Comparison of ENCODE assay signal across 7 mouse cellular contexts in the genomic region with DNA sequence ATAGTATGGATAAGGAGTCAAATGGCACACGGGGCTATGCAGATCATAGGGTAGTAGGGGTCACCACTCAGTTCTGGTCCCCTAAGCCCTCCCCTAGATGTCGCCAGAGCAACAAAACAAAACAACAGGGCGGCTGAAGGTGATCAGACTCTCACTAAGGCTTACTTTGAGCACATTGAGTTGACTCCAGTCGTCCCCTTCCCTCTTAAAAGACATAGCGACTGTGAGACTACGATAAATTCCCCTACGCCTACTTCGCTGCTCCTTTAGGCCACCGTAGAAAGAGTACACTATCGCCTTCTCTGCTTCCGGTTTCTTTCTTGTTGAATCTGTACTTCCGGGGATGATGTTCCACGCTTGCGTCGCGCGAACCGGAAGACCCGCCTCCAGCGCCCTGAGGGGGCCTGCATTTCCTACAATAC. TPM values are rescaled to one million over a fixed set of nuclear protein-coding genes. Genes with fewer than 3 reads are reported as not detected.
DNase-seq lines count a peak whose midpoint lies in the region; ATAC-seq lines count a peak whose summit lies in the region.

A gene (minus strand): TSS at position 332 of the 422 bp plus-strand sequence.
A gene (plus strand): TSS at position 409 of the 422 bp plus-strand sequence.

- H3K9me3 ChIP-seq in intestine, embryonic 14.5 days (ENCODE audit: control insufficient read depth, low read length), result no peaks in the 10 kb centered on the region

- no peaks in the 10 kb centered on the region for H3K27me3 ChIP-seq in intestine, embryonic 14.5 days (replicated peaks; ENCODE audit: control insufficient read depth, insufficient read depth, low read length)

- peak; percentile 89 for ATAC-seq in intestine, embryonic 14.5 days (replicated peaks; ENCODE audit: low FRiP score, low TSS enrichment, low read depth)

- DNase-seq in adrenal gland, adult 2 months, result peak; percentile 94
- DNase-seq in embryo, embryonic 11 days, result peak; percentile 97
- peak; percentile 91 for DNase-seq in gastrocnemius, postnatal 25 days
- DNase-seq in intestine, embryonic 14.5 days (ENCODE audit: low spot score), result peak; percentile 87
- peak; percentile 91 to 94 for DNase-seq in left cerebral cortex, postnatal 14 days (ENCODE audit: low spot score in 2 of 2)
- DNase-seq in mesoderm, embryonic 11.5 days (ENCODE audit: low read depth, low spot score), result peak; percentile 92
- DNase-seq in right cerebral cortex, postnatal 36 days (ENCODE audit: low spot score in 2 of 2), result peak; percentile 92 to 93

- H3K27ac ChIP-seq in intestine, embryonic 14.5 days (ENCODE audit: low read depth), result peak within 1 kb of the TSS; percentile 57; the same call in 1 of the 2 replicates

- H3K4me3 ChIP-seq in intestine, embryonic 14.5 days (ENCODE audit: low read depth, low read length), result peak within 1 kb of the TSS; percentile 87

- peak within 1 kb of the TSS; percentile 77 for H3K4me2 ChIP-seq in intestine, embryonic 14.5 days (ENCODE audit: low read length)

- WGBS in intestine, embryonic 14.5 days, result under 1% methylated on average over 20 of the region's 20 CpGs

- intact Hi-C loops in left cerebral cortex, postnatal 14 days (cut with DNase I), result no loop called here

- peaks cover 7% of the 10 kb centered on the region for H3K36me3 ChIP-seq in intestine, embryonic 14.5 days (ENCODE audit: control insufficient read depth, insufficient read depth, low read length)

- peak within 1 kb of the TSS; percentile 78 for H3K9ac ChIP-seq in intestine, embryonic 14.5 days (ENCODE audit: low read length)

- H3K4me1 ChIP-seq in intestine, embryonic 14.5 days (replicated peaks; ENCODE audit: control insufficient read depth, insufficient read depth, low read length), result peaks cover 14% of the 10 kb centered on the region

RNA-seq across cellular contexts. Expression of the first gene that starts in this region (rescaled TPM):
- 10 to 100 TPM; 33.4 to 37.0 TPM for total RNA-seq in adrenal gland, adult 2 months (2021)
- 17.6 and 18.6 TPM in 2 replicates for polyA plus RNA-seq in adrenal gland, adult 2 months (2012; rRNA removed)
- total RNA-seq in gastrocnemius, postnatal 25 days (2021), result 10 to 100 TPM; 26.6 to 34.1 TPM
- polyA plus RNA-seq in intestine, embryonic 14.5 days (2014; fragmentation: Nextera tagmentation; extraction: Ambion mirVana), result 70.3 and 72.9 TPM in 2 replicates
- total RNA-seq in left cerebral cortex, postnatal 14 days (2021), result 10 to 100 TPM; 38.8 to 42.8 TPM

RNA-seq across cellular contexts. Expression of the second gene that starts in this region (rescaled TPM):
- 1 to 10 TPM; 7.1 to 9.0 TPM for total RNA-seq in adrenal gland, adult 2 months (2021)
- polyA plus RNA-seq in adrenal gland, adult 2 months (2012; rRNA removed), result 3.7 and 4.7 TPM in 2 replicates
- total RNA-seq in gastrocnemius, postnatal 25 days (2021), result 1 to 10 TPM; 6.4 to 7.0 TPM
- 8.0 and 10.1 TPM in 2 replicates for polyA plus RNA-seq in intestine, embryonic 14.5 days (2014; fragmentation: Nextera tagmentation; extraction: Ambion mirVana)
- 10 to 100 TPM; 19.2 to 20.7 TPM for total RNA-seq in left cerebral cortex, postnatal 14 days (2021)

Comparison
In these comparisons a context has a peak if more than half of its experiments do, and no peak if none do; other contexts are left out.
1. Peak in every context shown above with its lines: DNase-seq, ATAC-seq, H3K4me3 ChIP-seq and H3K27ac ChIP-seq.